Mouse (Mus musculus): ENCODE results near the gene Uck1. TPM values are rescaled to one million over a fixed set of nuclear protein-coding genes. Genes with fewer than 3 reads are reported as not detected.

Uck1 gene
- 31.3 TPM for polyA plus RNA-seq (2014; fragmentation: Illumina TruSeq; extraction: RNeasy Lipid Tissue Mini Kit (QIAGEN cat#74804); ENCODE audit: low read depth, low replicate concordance)

GRCm38 (mm10) chr2:32259657-32260417 is at the start of gene Uck1:
Uck1 (minus strand) TSS chr2:32260159.

DNA sequence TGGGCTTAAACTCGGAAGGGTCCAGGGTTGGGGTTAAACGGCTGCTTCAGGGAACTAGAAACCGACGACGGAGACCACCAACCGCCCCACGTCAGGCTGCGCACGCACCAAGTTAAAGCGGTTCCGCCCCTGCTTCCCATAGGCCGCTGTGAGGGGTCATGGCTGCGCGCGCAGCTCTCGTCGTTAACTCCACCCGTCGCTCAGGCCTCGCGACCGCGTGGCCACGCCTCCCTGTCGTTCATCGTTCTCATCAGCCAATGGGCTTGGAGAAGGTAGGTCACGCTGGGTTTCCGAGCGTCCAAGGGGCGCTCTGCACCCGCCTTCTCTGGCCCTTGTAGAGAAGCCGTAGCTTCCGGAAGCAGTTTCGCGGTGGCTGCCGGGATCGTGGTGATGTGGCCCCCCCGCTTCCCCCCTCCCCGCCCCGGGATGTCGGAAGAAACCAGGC is 28.0 kb upstream of the Uck1 start, which contains the start of gene Swi5:
Swi5 (minus strand) TSS at position 153 of the 445 bp plus-strand sequence.

GRCm38 (mm10) chr2:32287334-32287840 is 27.4 kb upstream of the Uck1 start, which contains the start of gene Golga2:
Golga2 (plus strand) TSS chr2:32287384.

GRCm38 (mm10) chr2:32235886-32236759 is 23.8 kb downstream of the Uck1 start, which contains the start of gene Pomt1:
Pomt1 (plus strand) TSS chr2:32236590.

Other genes starting within 250 kb of the Uck1 start
- gene Fam78a, start 175.3 kb downstream of the Uck1 start, polyA plus RNA-seq (2014; fragmentation: Illumina TruSeq; extraction: RNeasy Lipid Tissue Mini Kit (QIAGEN cat#74804); ENCODE audit: low read depth, low replicate concordance): 0.29 TPM
- gene Plpp7, start 164.6 kb downstream of the Uck1 start, polyA plus RNA-seq (2014; fragmentation: Illumina TruSeq; extraction: RNeasy Lipid Tissue Mini Kit (QIAGEN cat#74804); ENCODE audit: low read depth, low replicate concordance): 0.58 TPM
- 47.2 TPM for gene Prrc2b, start 109.1 kb downstream of the Uck1 start, polyA plus RNA-seq (2014; fragmentation: Illumina TruSeq; extraction: RNeasy Lipid Tissue Mini Kit (QIAGEN cat#74804); ENCODE audit: low read depth, low replicate concordance)
- gene Pomt1, start 23.6 kb downstream of the Uck1 start, polyA plus RNA-seq (2014; fragmentation: Illumina TruSeq; extraction: RNeasy Lipid Tissue Mini Kit (QIAGEN cat#74804); ENCODE audit: low read depth, low replicate concordance): 13.4 TPM
- 32.3 TPM for gene Golga2, start 27.2 kb upstream of the Uck1 start, polyA plus RNA-seq (2014; fragmentation: Illumina TruSeq; extraction: RNeasy Lipid Tissue Mini Kit (QIAGEN cat#74804); ENCODE audit: low read depth, low replicate concordance)
- 367 TPM for gene Swi5, start 27.9 kb upstream of the Uck1 start, polyA plus RNA-seq (2014; fragmentation: Illumina TruSeq; extraction: RNeasy Lipid Tissue Mini Kit (QIAGEN cat#74804); ENCODE audit: low read depth, low replicate concordance)
- 8.1 TPM for gene Ciz1, start 92.2 kb upstream of the Uck1 start, polyA plus RNA-seq (2014; fragmentation: Illumina TruSeq; extraction: RNeasy Lipid Tissue Mini Kit (QIAGEN cat#74804); ENCODE audit: low read depth, low replicate concordance)
- gene Dnm1, start 93.2 kb upstream of the Uck1 start, polyA plus RNA-seq (2014; fragmentation: Illumina TruSeq; extraction: RNeasy Lipid Tissue Mini Kit (QIAGEN cat#74804); ENCODE audit: low read depth, low replicate concordance): 2.3 TPM
- 10.9 TPM for gene 1110008P14Rik, start 121.8 kb upstream of the Uck1 start, polyA plus RNA-seq (2014; fragmentation: Illumina TruSeq; extraction: RNeasy Lipid Tissue Mini Kit (QIAGEN cat#74804); ENCODE audit: low read depth, low replicate concordance)
- not detected for gene Lcn2, start 128.1 kb upstream of the Uck1 start, polyA plus RNA-seq (2014; fragmentation: Illumina TruSeq; extraction: RNeasy Lipid Tissue Mini Kit (QIAGEN cat#74804); ENCODE audit: low read depth, low replicate concordance)
- 4.5 TPM for gene Ptges2, start 135.7 kb upstream of the Uck1 start, polyA plus RNA-seq (2014; fragmentation: Illumina TruSeq; extraction: RNeasy Lipid Tissue Mini Kit (QIAGEN cat#74804); ENCODE audit: low read depth, low replicate concordance)
- 0.82 TPM for gene Naif1, start 190.3 kb upstream of the Uck1 start, polyA plus RNA-seq (2014; fragmentation: Illumina TruSeq; extraction: RNeasy Lipid Tissue Mini Kit (QIAGEN cat#74804); ENCODE audit: low read depth, low replicate concordance)
- gene Slc25a25, start 191.3 kb upstream of the Uck1 start, polyA plus RNA-seq (2014; fragmentation: Illumina TruSeq; extraction: RNeasy Lipid Tissue Mini Kit (QIAGEN cat#74804); ENCODE audit: low read depth, low replicate concordance): 10.1 TPM

All from adrenal gland, adult 10 weeks (tissue).